Mouse (Mus musculus) lung, postnatal 4 days (tissue): ENCODE results near the gene Coq6.

ENCODE experiments used
- DNase-seq, 2 experiments: peaks; one replicate each; pipeline ENCODE4 v3.0.0; 2021

The Coq6 gene

DNA sequence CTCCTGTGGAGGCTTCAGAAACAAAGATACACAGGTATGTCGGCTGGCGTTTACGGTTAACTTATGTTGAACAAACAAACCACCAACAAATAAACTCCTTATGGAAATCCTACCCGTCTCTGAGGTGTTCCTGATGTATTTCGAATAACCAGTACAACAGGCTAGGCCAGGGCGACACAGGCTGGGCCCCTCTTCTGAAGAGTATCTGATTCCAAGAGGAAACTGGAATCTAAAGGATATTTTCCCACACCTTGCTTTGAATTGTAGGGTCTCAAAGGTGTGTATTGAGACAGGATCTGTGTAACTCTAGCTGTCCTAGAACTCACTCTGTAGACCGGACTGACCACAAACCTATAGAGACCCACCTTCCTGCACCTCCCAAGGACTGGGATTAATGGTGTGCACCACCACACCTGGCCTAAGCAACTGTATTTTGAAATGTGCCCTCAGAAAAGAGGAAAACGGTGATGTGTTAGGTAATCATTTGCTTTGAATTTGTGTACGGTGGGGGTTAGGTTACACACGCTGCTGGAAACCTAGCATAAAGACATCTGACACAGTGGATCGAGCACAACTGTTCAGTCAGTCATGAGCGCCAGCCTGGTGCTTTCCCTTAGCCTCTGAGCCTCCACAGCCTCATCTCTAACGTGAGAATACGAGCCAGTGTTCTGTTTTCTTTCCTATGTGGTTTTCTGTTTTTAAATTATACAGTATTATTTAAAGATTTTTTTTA, 35.7 kb downstream of the Coq6 start:
- no peak for DNase-seq

DNA sequence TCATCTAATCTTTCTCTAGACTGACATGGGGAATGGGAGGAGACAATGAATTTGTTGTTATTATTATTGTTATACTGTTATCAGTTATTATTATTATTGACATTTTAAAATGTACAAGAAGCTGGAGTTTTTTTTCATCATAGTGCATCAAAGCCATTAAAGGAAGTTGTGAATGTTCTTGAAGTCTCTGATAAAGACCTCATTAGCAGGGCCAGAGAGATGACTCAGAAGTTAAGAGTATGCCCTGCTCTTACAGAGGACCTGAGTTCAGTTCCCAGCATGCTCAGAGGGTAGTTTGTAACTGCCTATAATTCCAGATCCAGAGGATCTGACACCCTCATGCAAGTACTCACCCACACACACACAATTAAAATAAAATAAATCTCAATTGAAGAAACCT, 36.2 kb downstream of the Coq6 start:
- DNase-seq, result no peak

- no peak for DNase-seq
Observed at GRCm38 (mm10) chr12:84398629-84399028, 37.2 kb downstream of the Coq6 start.

DNA sequence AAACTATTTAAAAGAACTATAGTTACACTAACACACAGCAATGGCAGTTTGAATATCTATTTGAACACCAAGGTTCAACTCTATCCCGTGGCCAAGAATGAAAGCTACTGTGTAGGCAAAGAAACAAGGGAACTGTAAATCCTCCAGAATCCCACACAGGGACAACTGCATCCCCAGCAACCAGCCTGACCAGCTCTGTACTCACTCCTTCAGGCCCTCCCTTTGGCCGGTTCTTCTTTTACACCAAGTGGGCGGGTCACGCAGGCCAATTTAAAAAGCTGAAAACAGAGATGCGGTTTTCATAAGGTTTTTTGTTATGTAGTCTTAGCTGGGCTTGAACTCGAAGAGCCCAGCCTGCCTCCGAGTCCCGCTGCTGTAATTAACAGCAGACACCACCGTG, 37.7 kb downstream of the Coq6 start:
- no peak for DNase-seq

DNA sequence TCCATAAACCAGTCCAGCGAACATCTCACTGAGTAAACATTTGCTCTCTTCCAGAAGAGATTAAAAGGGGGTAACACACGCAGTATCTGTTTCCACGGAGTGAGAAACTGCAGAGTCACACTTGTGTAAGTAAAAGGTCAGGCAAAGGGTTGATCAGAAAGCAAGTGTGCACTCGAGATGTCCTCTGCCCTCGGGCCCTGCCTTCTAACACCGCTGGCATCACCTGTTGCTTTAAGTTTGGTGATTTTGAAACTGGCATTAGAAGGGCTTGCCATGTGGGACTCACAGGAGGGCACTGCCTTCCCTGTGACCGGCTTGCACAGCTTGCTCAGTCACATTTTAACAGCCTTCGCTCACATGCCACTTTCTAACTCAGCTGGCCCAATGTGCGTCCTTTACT, 38.2 kb downstream of the Coq6 start:
- no peak for DNase-seq

GRCm38 (mm10) chr12:84400068-84400467, 38.6 kb downstream of the Coq6 start:
- no peak for DNase-seq

DNA sequence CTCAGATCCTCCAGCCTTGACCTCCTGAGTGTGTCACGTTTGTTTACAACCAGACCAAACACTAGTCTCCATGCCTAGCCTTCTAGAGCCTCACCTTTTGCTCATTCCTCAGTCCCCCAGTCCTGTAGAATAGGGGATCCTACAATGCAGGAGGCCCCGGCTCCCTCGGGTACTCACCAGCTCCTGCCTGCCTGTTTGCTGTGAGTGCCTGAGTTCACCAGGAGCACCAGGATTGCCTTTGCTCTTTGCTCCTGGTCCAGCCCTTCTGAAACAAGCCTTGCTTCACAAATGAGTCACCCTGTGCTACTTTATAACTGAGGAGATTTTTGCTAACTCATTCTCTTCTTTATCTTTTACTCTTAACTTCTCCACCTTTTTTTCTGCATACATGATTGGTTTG, 39.2 kb downstream of the Coq6 start:
- no peak for DNase-seq

- no peak for DNase-seq
Observed at GRCm38 (mm10) chr12:84402923-84403322, 41.5 kb downstream of the Coq6 start.

DNA sequence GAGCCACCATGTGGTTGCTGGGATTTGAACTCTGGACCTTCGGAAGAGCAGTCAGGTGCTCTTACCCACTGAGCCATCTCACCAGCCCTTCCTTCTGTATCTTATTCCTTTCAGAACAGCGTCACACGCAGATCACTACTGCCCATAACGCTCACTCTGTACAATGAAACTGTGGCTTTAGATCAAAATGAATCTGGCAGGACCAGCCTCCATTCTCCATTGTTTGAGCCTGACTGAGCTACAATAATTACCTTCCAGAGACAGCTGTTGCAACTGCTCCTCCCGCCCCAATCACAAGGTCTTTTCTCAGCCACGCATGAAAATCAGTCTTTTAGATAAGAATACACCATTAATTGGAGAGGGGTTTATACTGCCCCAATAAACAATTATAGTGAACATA, 43.1 kb downstream of the Coq6 start:
- no peak for DNase-seq

DNA sequence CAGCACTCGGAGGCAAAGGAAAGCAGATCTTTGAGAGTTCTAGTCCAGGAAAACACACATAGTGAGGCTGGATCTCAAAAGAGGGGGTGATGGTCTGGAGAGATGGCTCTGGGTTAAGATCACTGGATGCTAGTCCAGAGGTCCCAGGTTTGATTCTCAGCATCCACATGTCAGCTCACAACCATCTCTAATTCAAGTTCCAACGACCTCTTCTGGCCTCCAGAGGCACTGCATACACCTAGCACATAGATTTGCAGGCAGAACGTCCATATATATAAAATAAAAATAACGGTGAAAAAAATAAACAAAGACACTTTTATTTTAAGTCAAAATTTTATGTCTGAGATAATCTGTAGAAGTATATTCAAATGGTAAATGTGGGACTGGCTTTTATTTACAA, 45.8 kb downstream of the Coq6 start:
- no peak for DNase-seq

GRCm38 (mm10) chr12:84407874-84408818, 46.7 kb downstream of the Coq6 start:
- peak in 1 of 2 experiments; percentile 25 for DNase-seq

DNA sequence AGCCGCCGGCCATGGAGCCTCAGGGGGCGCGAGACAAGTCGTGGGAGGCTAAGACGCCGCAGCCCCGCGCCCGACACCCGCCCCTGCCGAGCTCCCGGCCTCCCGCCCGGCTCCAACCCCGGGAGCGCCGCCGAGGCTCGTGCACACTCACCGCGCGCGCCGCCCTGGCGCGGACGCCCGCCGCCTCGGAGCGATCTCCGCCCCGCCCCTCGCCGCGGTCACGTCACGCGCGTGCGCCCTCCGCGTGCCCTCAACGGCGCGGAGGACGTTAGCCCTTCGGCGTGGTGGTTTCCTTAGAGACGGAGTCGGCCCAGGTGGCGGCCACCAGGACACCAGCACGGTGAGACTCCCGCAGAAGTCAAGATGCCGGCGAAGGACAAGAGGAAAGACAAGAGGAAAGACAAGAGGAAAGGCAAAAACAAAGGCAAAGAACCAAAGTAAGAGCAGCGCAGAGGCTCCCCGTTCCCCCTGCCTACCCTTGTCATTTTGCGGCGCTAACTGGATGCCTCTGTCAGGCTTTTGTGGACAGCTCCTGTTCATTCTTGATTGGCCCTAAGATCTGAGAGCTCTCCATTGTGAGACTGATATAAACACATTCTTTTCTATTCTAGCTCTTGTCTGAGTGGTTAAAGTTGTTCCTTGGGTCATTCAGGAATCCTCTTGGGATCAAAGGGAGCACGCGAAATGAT, 47.5 kb downstream of the Coq6 start, which contains the start of the genes Entpd5 and Bbof1:
Gene Entpd5 (minus strand): TSS at position 211 of the 689 bp plus-strand sequence.
Gene Bbof1 (plus strand): TSS at position 253 of the 689 bp plus-strand sequence.
- DNase-seq, result peak; percentile 92

GRCm38 (mm10) chr12:84416834-84417604, 55.6 kb downstream of the Coq6 start, which contains the start of gene Rnf113a2:
Gene Rnf113a2, plus strand, starts transcription at chr12:84417196.
- DNase-seq, result peak; percentile 88 to 92

DNA sequence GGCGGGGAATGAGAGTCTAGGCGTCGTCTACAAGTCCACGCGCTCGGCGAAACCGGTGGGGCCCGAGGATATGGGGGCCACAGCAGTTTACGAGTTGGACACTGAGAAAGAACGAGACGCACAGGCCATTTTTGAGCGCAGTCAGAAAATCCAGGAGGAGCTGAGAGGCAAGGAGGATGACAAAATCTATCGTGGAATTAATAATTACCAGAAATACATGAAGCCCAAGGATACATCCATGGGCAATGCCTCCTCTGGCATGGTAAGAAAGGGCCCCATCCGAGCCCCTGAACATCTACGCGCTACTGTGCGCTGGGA, 56.1 kb downstream of the Coq6 start:
- DNase-seq, result no peak
